Mouse (Mus musculus): ENCODE measurements around the gene Fbxl19. TPM values are rescaled to one million over a fixed set of nuclear protein-coding genes. Genes with fewer than 3 reads are reported as not detected.
A peak's percentile ranks its signal among the peaks of the same experiment; 100 is the strongest.
"Not testable (repeated sequence)": the region's sequence is repeated elsewhere in the genome, so short reads cannot be mapped to it uniquely, and the experiment has no call there.

Gene Fbxl19
- polyA plus RNA-seq, 2 experiments: 0.85 to 10.8 TPM

GRCm38 (mm10) chr7:127727898-127728297 lies 16.4 kb upstream of the Fbxl19 start:
- H3K9ac ChIP-seq (replicated peaks): no peak overlapping the region
- DNase-seq (ENCODE audit: low read depth in 3 of 3, low spot score in 3 of 3): no peak
- no peak overlapping the region for H3K27ac ChIP-seq
- TF ChIP-seq CTCF (IDR thresholded peaks at IDR 0.05; ENCODE audit: low read depth) (peak; percentile 47; the same call in 1 of the 2 replicates), EP300 (IDR thresholded peaks at IDR 0.05; ENCODE audit: low read depth) (no peak)
- no peak for ATAC-seq (ENCODE audit: insufficient read depth)
- no peak overlapping the region for H3K4me2 ChIP-seq (ENCODE audit: low read depth)
- H3K4me3 ChIP-seq (ENCODE audit: insufficient read depth in 1 of 2, low read depth in 2 of 2, low read length in 2 of 2): no peak overlapping the region
- no peaks in the 10 kb centered on the region for H3K9me3 ChIP-seq (ENCODE audit: control insufficient read depth, low read length)
- H3K36me3 ChIP-seq (replicated peaks; ENCODE audit: control insufficient read depth, insufficient read depth, low read depth): no peaks in the 10 kb centered on the region
- H3K27me3 ChIP-seq (ENCODE audit: control insufficient read depth, insufficient read depth, low read length): no peaks in the 10 kb centered on the region
- 56% methylated on average over 7 of the region's 7 CpGs for WGBS (ENCODE audit: insufficient replicate concordance)
- no peaks in the 10 kb centered on the region for H3K4me1 ChIP-seq (replicated peaks; ENCODE audit: control insufficient read depth in 2 of 2, insufficient read depth in 2 of 2, low read length in 1 of 2)

GRCm38 (mm10) chr7:127730170-127730569 lies 14.2 kb upstream of the Fbxl19 start:
- Histone ChIP-seq H3K4me1 (replicated peaks; ENCODE audit: control insufficient read depth in 2 of 2, insufficient read depth in 2 of 2, low read length in 1 of 2) (no peaks in the 10 kb centered on the region), H3K4me2 (ENCODE audit: low read depth) (no peak overlapping the region), H3K9ac (replicated peaks) (no peak overlapping the region), H3K9me3 (ENCODE audit: control insufficient read depth, low read length) (no peaks in the 10 kb centered on the region), H3K27me3 (ENCODE audit: control insufficient read depth, insufficient read depth, low read length) (no peaks in the 10 kb centered on the region), H3K27ac (no peak overlapping the region), H3K36me3 (replicated peaks; ENCODE audit: control insufficient read depth, insufficient read depth, low read depth) (no peaks in the 10 kb centered on the region), H3K4me3 (ENCODE audit: insufficient read depth in 1 of 2, low read depth in 2 of 2, low read length in 2 of 2) (no peak overlapping the region)
- ATAC-seq (ENCODE audit: insufficient read depth) (no peak), DNase-seq (ENCODE audit: low read depth in 3 of 3, low spot score in 3 of 3) (no peak)
- TF ChIP-seq EP300 (IDR thresholded peaks at IDR 0.05; ENCODE audit: low read depth) (no peak), CTCF (IDR thresholded peaks at IDR 0.05; ENCODE audit: low read depth) (no peak)
- WGBS (ENCODE audit: insufficient replicate concordance): 47% methylated on average over 4 of the region's 4 CpGs

GRCm38 (mm10) chr7:127732066-127732465 lies 12.3 kb upstream of the Fbxl19 start, which contains the start of gene Ctf2:
Gene Ctf2, minus strand, starts transcription at chr7:127732166.
- no CpG with 5 or more reads among the region's 5 CpGs for WGBS (ENCODE audit: insufficient replicate concordance)
- ATAC-seq (ENCODE audit: insufficient read depth): not testable (repeated sequence)

GRCm38 (mm10) chr7:127745251-127745651 lies 908 bp downstream of the Fbxl19 start:
- H3K36me3 ChIP-seq (replicated peaks; ENCODE audit: control insufficient read depth, insufficient read depth, low read depth): no peaks in the 10 kb centered on the region
- peaks cover 0 to 7% of the 10 kb centered on the region in 2 experiments; a peak in 3 of 4 replicates for H3K4me1 ChIP-seq (replicated peaks; ENCODE audit: control insufficient read depth in 2 of 2, insufficient read depth in 2 of 2, low read length in 1 of 2)
- no peaks in the 10 kb centered on the region for H3K27me3 ChIP-seq (ENCODE audit: control insufficient read depth, insufficient read depth, low read length)
- peak; percentile 80 for ATAC-seq (ENCODE audit: insufficient read depth)
- H3K4me2 ChIP-seq (ENCODE audit: low read depth): peak overlapping the region; percentile 92
- TF ChIP-seq EP300 (IDR thresholded peaks at IDR 0.05; ENCODE audit: low read depth) (no peak), CTCF (IDR thresholded peaks at IDR 0.05; ENCODE audit: low read depth) (no peak)
- H3K27ac ChIP-seq: peak overlapping the region; percentile 78
- under 1% methylated on average over 19 of the region's 19 CpGs for WGBS (ENCODE audit: insufficient replicate concordance)
- DNase-seq (ENCODE audit: low read depth in 3 of 3, low spot score in 3 of 3): peak; percentile 79 to 89 (median 85)
- H3K9me3 ChIP-seq (ENCODE audit: control insufficient read depth, low read length): no peaks in the 10 kb centered on the region
- peak overlapping the region; percentile 83 for H3K9ac ChIP-seq (replicated peaks)
- H3K4me3 ChIP-seq (ENCODE audit: insufficient read depth in 1 of 2, low read depth in 2 of 2, low read length in 2 of 2): peak overlapping the region; percentile 75 to 87

More at GRCm38 (mm10) chr7:127732066-127732465, 12.3 kb upstream of the Fbxl19 start, which contains the start of gene Ctf2:
- H3K27ac ChIP-seq; H3K36me3 ChIP-seq (replicated peaks; ENCODE audit: control insufficient read depth, insufficient read depth, low read depth); H3K9me3 ChIP-seq (ENCODE audit: control insufficient read depth, low read length); H3K27me3 ChIP-seq (ENCODE audit: control insufficient read depth, insufficient read depth, low read length); H3K4me2 ChIP-seq (ENCODE audit: low read depth); H3K4me3 ChIP-seq (ENCODE audit: insufficient read depth in 1 of 2, low read depth in 2 of 2, low read length in 2 of 2); DNase-seq (ENCODE audit: low read depth in 3 of 3, low spot score in 3 of 3); H3K4me1 ChIP-seq (replicated peaks; ENCODE audit: control insufficient read depth in 2 of 2, insufficient read depth in 2 of 2, low read length in 1 of 2); H3K9ac ChIP-seq (replicated peaks): not testable (repeated sequence)

GRCm38 (mm10) chr7:127745652-127746493 lies 1.5 kb downstream of the Fbxl19 start:
- Histone ChIP-seq H3K4me1 (replicated peaks; ENCODE audit: control insufficient read depth in 2 of 2, insufficient read depth in 2 of 2, low read length in 1 of 2) (peaks cover 0 to 7% of the 10 kb centered on the region in 2 experiments; a peak in 3 of 4 replicates), H3K27ac (peak overlapping the region; percentile 78), H3K9ac (replicated peaks) (peak overlapping the region; percentile 83), H3K9me3 (ENCODE audit: control insufficient read depth, low read length) (no peaks in the 10 kb centered on the region), H3K27me3 (ENCODE audit: control insufficient read depth, insufficient read depth, low read length) (no peaks in the 10 kb centered on the region), H3K36me3 (replicated peaks; ENCODE audit: control insufficient read depth, insufficient read depth, low read depth) (no peaks in the 10 kb centered on the region), H3K4me3 (ENCODE audit: insufficient read depth in 1 of 2, low read depth in 2 of 2, low read length in 2 of 2) (peak overlapping the region; percentile 75 to 87), H3K4me2 (ENCODE audit: low read depth) (peak overlapping the region; percentile 92)
- WGBS (ENCODE audit: insufficient replicate concordance): under 1% methylated on average over 39 of the region's 39 CpGs
- TF ChIP-seq CTCF (IDR thresholded peaks at IDR 0.05; ENCODE audit: low read depth) (no peak), EP300 (IDR thresholded peaks at IDR 0.05; ENCODE audit: low read depth) (no peak)
- ATAC-seq (ENCODE audit: insufficient read depth) (peak; percentile 73), DNase-seq (ENCODE audit: low read depth in 3 of 3, low spot score in 3 of 3) (peak; percentile 61 to 76 (median 72))
